Mouse (Mus musculus) kidney, embryonic 15.5 days (tissue): ENCODE measurements at regions not wholly inside any gene's neighbourhood (a gene's known extent, or its start where the extent isn't known, plus 50 kb on each side); places are given as distances from the start of the nearest gene placed in this dataset.

Source experiments
- ATAC-seq: fragments of 200-750 bp; cut with Nextera tagmentation; replicated peaks from 2 replicates; pipeline ENCODE4 v1.8.0; 2017; ENCODE audit warnings: moderate TSS enrichment; ENCODE audit not compliant: low FRiP score
- H3K27ac ChIP-seq: fragments of 300-500 bp; sonication (generic); 2 replicates; pipeline ENCODE4 v1.5.1; 2015; ENCODE audit warnings: mild to moderate bottlenecking, inconsistent platforms
- H3K27me3 ChIP-seq: fragments of 300-500 bp; sonication (generic); 2 replicates; pipeline ENCODE4 v1.6.1; 2015; ENCODE audit warnings: inconsistent platforms
- H3K36me3 ChIP-seq: fragments of 300-500 bp; sonication (generic); 2 replicates; pipeline ENCODE4 v1.6.1; 2015; ENCODE audit warnings: inconsistent platforms
- H3K4me1 ChIP-seq: fragments of 300-500 bp; sonication (generic); 2 replicates; pipeline ENCODE4 v1.6.1; 2015; ENCODE audit warnings: inconsistent platforms
- H3K4me2 ChIP-seq: fragments of 300-500 bp; sonication (generic); 2 replicates; pipeline ENCODE4 v1.6.1; 2015; ENCODE audit warnings: moderate library complexity, mild to moderate bottlenecking, inconsistent platforms
- H3K4me3 ChIP-seq: fragments of 300-500 bp; sonication (generic); replicated peaks from 2 replicates; pipeline ENCODE4 v1.5.1; 2015; ENCODE audit warnings: mild to moderate bottlenecking, inconsistent platforms
- H3K9ac ChIP-seq: fragments of 300-500 bp; sonication (generic); 2 replicates; pipeline ENCODE4 v1.6.1; 2015; ENCODE audit warnings: mild to moderate bottlenecking, inconsistent platforms
- H3K9me3 ChIP-seq: fragments of 300-500 bp; sonication (generic); replicated peaks from 2 replicates; pipeline ENCODE4 v1.6.1; 2016; ENCODE audit warnings: inconsistent platforms
- WGBS: fragments of 180-500 bp; shearing (Covaris S2); methylation state at CpG from one replicate; pipeline ENCODE4 v1.1.7; 2015; ENCODE audit warnings: mixed read lengths; 5-methylcytosine and 5-hydroxymethylcytosine counted together

- whole genome bisulfite sequencing: 82% methylated on average over 5 of the region's 5 CpGs
- Histone ChIP-seq H3K27ac (no peak overlapping the region), H3K36me3 (no peaks in the 10 kb centered on the region), H3K4me2 (no peak overlapping the region), H3K9me3 (no peaks in the 10 kb centered on the region), H3K4me3 (no peak overlapping the region), H3K27me3 (no peaks in the 10 kb centered on the region), H3K4me1 (no peaks in the 10 kb centered on the region), H3K9ac (no peak overlapping the region)
- ATAC-seq: no peak
Measured at GRCm38 (mm10) chr5:102242614-102243013, 172.9 kb upstream of the Wdfy3 start.

GRCm38 (mm10) chr5:102244706-102245105, 175.0 kb upstream of the Wdfy3 start:
- no peak for ATAC-seq
- Histone ChIP-seq H3K9me3 (no peaks in the 10 kb centered on the region), H3K4me1 (no peaks in the 10 kb centered on the region), H3K36me3 (no peaks in the 10 kb centered on the region), H3K27me3 (no peaks in the 10 kb centered on the region), H3K9ac (no peak overlapping the region), H3K4me2 (no peak overlapping the region), H3K4me3 (no peak overlapping the region), H3K27ac (no peak overlapping the region)
- 84% methylated on average over 6 of the region's 6 CpGs for WGBS

GRCm38 (mm10) chr5:102248747-102249146, 179.0 kb upstream of the Wdfy3 start:
- no peak overlapping the region for H3K4me3 ChIP-seq
- H3K9ac ChIP-seq: no peak overlapping the region
- no peak overlapping the region for H3K27ac ChIP-seq
- no peak overlapping the region for H3K4me2 ChIP-seq
- no peaks in the 10 kb centered on the region for H3K4me1 ChIP-seq
- H3K9me3 ChIP-seq: no peaks in the 10 kb centered on the region
- ATAC-seq: no peak
- H3K27me3 ChIP-seq: no peaks in the 10 kb centered on the region
- H3K36me3 ChIP-seq: no peaks in the 10 kb centered on the region
- WGBS: 89% methylated on average over 5 of the region's 5 CpGs

- 88% methylated on average over 7 of the region's 7 CpGs for WGBS
- no peak for ATAC-seq
- H3K4me3 ChIP-seq: no peak overlapping the region
- no peak overlapping the region for H3K4me2 ChIP-seq
- H3K4me1 ChIP-seq: no peaks in the 10 kb centered on the region
- no peaks in the 10 kb centered on the region for H3K9me3 ChIP-seq
- no peak overlapping the region for H3K27ac ChIP-seq
- no peaks in the 10 kb centered on the region for H3K27me3 ChIP-seq
- H3K9ac ChIP-seq: no peak overlapping the region
- no peaks in the 10 kb centered on the region for H3K36me3 ChIP-seq
Measured at GRCm38 (mm10) chr5:102251076-102251475, 181.4 kb upstream of the Wdfy3 start.

- Histone ChIP-seq H3K27me3 (no peaks in the 10 kb centered on the region), H3K4me3 (no peak overlapping the region), H3K4me1 (no peaks in the 10 kb centered on the region), H3K4me2 (no peak overlapping the region), H3K9me3 (no peaks in the 10 kb centered on the region), H3K36me3 (no peaks in the 10 kb centered on the region), H3K27ac (no peak overlapping the region), H3K9ac (no peak overlapping the region)
- ATAC-seq: no peak
- 40% methylated on average over 2 of the region's 2 CpGs for WGBS
Measured at GRCm38 (mm10) chr5:102253786-102254185, 184.1 kb upstream of the Wdfy3 start.

- Histone ChIP-seq H3K27me3 (no peaks in the 10 kb centered on the region), H3K4me1 (no peaks in the 10 kb centered on the region), H3K27ac (no peak overlapping the region), H3K36me3 (no peaks in the 10 kb centered on the region), H3K9ac (no peak overlapping the region), H3K4me3 (no peak overlapping the region), H3K4me2 (no peak overlapping the region), H3K9me3 (no peaks in the 10 kb centered on the region)
- 49% methylated on average over 2 of the region's 2 CpGs for whole genome bisulfite sequencing
- ATAC-seq: no peak
Measured at GRCm38 (mm10) chr5:102257104-102257503, 187.4 kb upstream of the Wdfy3 start.

GRCm38 (mm10) chr5:102261621-102262020, 191.9 kb upstream of the Wdfy3 start:
- no peak overlapping the region for H3K4me2 ChIP-seq
- no peaks in the 10 kb centered on the region for H3K27me3 ChIP-seq
- H3K9me3 ChIP-seq: no peaks in the 10 kb centered on the region
- H3K27ac ChIP-seq: no peak overlapping the region
- ATAC-seq: no peak
- H3K9ac ChIP-seq: no peak overlapping the region
- WGBS: 77% methylated on average over 5 of the region's 5 CpGs
- no peaks in the 10 kb centered on the region for H3K36me3 ChIP-seq
- 0 out of 2 replicates have a peak, but pooled peaks cover 3% of the 10 kb centered on the region for H3K4me1 ChIP-seq
- H3K4me3 ChIP-seq: no peak overlapping the region

- no peaks in the 10 kb centered on the region for H3K27me3 ChIP-seq
- no peaks in the 10 kb centered on the region for H3K36me3 ChIP-seq
- 0 out of 2 replicates have a peak overlapping the region, but pooled peaks have one; percentile 5 for H3K4me2 ChIP-seq
- 0 out of 2 replicates have a peak, but pooled peaks have one; percentile 36 for ATAC-seq
- H3K4me1 ChIP-seq: 0 out of 2 replicates have a peak, but pooled peaks cover 4% of the 10 kb centered on the region
- no peaks in the 10 kb centered on the region for H3K9me3 ChIP-seq
- H3K27ac ChIP-seq: no peak overlapping the region
- no peak overlapping the region for H3K4me3 ChIP-seq
- WGBS: 33% methylated on average over 11 of the region's 11 CpGs
- H3K9ac ChIP-seq: no peak overlapping the region
Measured at GRCm38 (mm10) chr5:102266451-102266850, 196.7 kb upstream of the Wdfy3 start.

- H3K36me3 ChIP-seq: no peaks in the 10 kb centered on the region
- 0 out of 2 replicates have a peak, but pooled peaks cover 4% of the 10 kb centered on the region for H3K4me1 ChIP-seq
- no peak overlapping the region for H3K27ac ChIP-seq
- ATAC-seq: no peak
- H3K4me3 ChIP-seq: no peak overlapping the region
- H3K9me3 ChIP-seq: no peaks in the 10 kb centered on the region
- no peak overlapping the region for H3K4me2 ChIP-seq
- H3K27me3 ChIP-seq: no peaks in the 10 kb centered on the region
- no peak overlapping the region for H3K9ac ChIP-seq
- 72% methylated on average over 3 of the region's 3 CpGs for WGBS
Measured at GRCm38 (mm10) chr5:102267150-102267549, 197.4 kb upstream of the Wdfy3 start.

- H3K27ac ChIP-seq: no peak overlapping the region
- H3K4me1 ChIP-seq: 0 out of 2 replicates have a peak, but pooled peaks cover 4% of the 10 kb centered on the region
- H3K27me3 ChIP-seq: no peaks in the 10 kb centered on the region
- H3K4me2 ChIP-seq: no peak overlapping the region
- 89% methylated on average over 9 of the region's 9 CpGs for WGBS
- H3K4me3 ChIP-seq: no peak overlapping the region
- no peak overlapping the region for H3K9ac ChIP-seq
- ATAC-seq: no peak
- no peaks in the 10 kb centered on the region for H3K9me3 ChIP-seq
- no peaks in the 10 kb centered on the region for H3K36me3 ChIP-seq
Measured at GRCm38 (mm10) chr5:102269204-102269603, 199.5 kb upstream of the Wdfy3 start.

- Histone ChIP-seq H3K27me3 (no peaks in the 10 kb centered on the region), H3K9ac (no peak overlapping the region), H3K4me2 (no peak overlapping the region), H3K36me3 (no peaks in the 10 kb centered on the region), H3K9me3 (no peaks in the 10 kb centered on the region), H3K27ac (no peak overlapping the region), H3K4me1 (no peaks in the 10 kb centered on the region), H3K4me3 (no peak overlapping the region)
- ATAC-seq: no peak
- 94% methylated on average over 3 of the region's 3 CpGs for WGBS
Measured at GRCm38 (mm10) chr5:102275621-102276020, 205.6 kb upstream of the Arhgap24 start.

- H3K36me3 ChIP-seq: no peaks in the 10 kb centered on the region
- ATAC-seq: no peak
- no peak overlapping the region for H3K4me2 ChIP-seq
- no peaks in the 10 kb centered on the region for H3K4me1 ChIP-seq
- no peaks in the 10 kb centered on the region for H3K27me3 ChIP-seq
- WGBS: 61% methylated on average over 4 of the region's 4 CpGs
- H3K9ac ChIP-seq: no peak overlapping the region
- no peaks in the 10 kb centered on the region for H3K9me3 ChIP-seq
- no peak overlapping the region for H3K4me3 ChIP-seq
- no peak overlapping the region for H3K27ac ChIP-seq
Measured at GRCm38 (mm10) chr5:102287131-102287530, 194.1 kb upstream of the Arhgap24 start.

GRCm38 (mm10) chr5:102290866-102291265, 190.3 kb upstream of the Arhgap24 start:
- 81% methylated on average over 7 of the region's 7 CpGs for WGBS
- Histone ChIP-seq H3K4me2 (no peak overlapping the region), H3K4me3 (no peak overlapping the region), H3K27me3 (no peaks in the 10 kb centered on the region), H3K9me3 (no peaks in the 10 kb centered on the region), H3K9ac (no peak overlapping the region), H3K4me1 (no peaks in the 10 kb centered on the region), H3K27ac (no peak overlapping the region), H3K36me3 (no peaks in the 10 kb centered on the region)
- ATAC-seq: no peak
